Mouse (Mus musculus): ENCODE results near the gene Vwa5a. TPM values are rescaled to one million over a fixed set of nuclear protein-coding genes. Genes with fewer than 3 reads are reported as not detected.

Vwa5a gene
- polyA plus RNA-seq, 1 experiment from 2014 or later = 9.2 TPM

Other genes starting within 250 kb of the Vwa5a start
- not detected in 2 replicates for gene Olfr905, start 247.2 kb upstream of the Vwa5a start, polyA plus RNA-seq (2016; fragmentation: Nextera tagmentation; extraction: Ambion mirVana)
- gene Olfr906, start 231.2 kb upstream of the Vwa5a start, polyA plus RNA-seq (2016; fragmentation: Nextera tagmentation; extraction: Ambion mirVana) = not detected in 2 replicates
- not detected in 2 replicates for gene Olfr907, start 222.5 kb upstream of the Vwa5a start, polyA plus RNA-seq (2016; fragmentation: Nextera tagmentation; extraction: Ambion mirVana)
- gene Olfr911-ps1, start 196.7 kb upstream of the Vwa5a start, polyA plus RNA-seq (2016; fragmentation: Nextera tagmentation; extraction: Ambion mirVana) = not detected in 2 replicates
- gene Olfr910, start 180.4 kb upstream of the Vwa5a start, polyA plus RNA-seq (2016; fragmentation: Nextera tagmentation; extraction: Ambion mirVana) = not detected in 2 replicates
- not detected in 2 replicates for gene Olfr912, start 138.1 kb upstream of the Vwa5a start, polyA plus RNA-seq (2016; fragmentation: Nextera tagmentation; extraction: Ambion mirVana)
- gene Olfr913, start 125.5 kb upstream of the Vwa5a start, polyA plus RNA-seq (2016; fragmentation: Nextera tagmentation; extraction: Ambion mirVana) = not detected in 2 replicates
- not detected in 2 replicates for gene Olfr914, start 113.2 kb upstream of the Vwa5a start, polyA plus RNA-seq (2016; fragmentation: Nextera tagmentation; extraction: Ambion mirVana)
- not detected in 2 replicates for gene Olfr916, start 58.4 kb upstream of the Vwa5a start, polyA plus RNA-seq (2016; fragmentation: Nextera tagmentation; extraction: Ambion mirVana)
- not detected in 2 replicates for gene Olfr917, start 52.4 kb upstream of the Vwa5a start, polyA plus RNA-seq (2016; fragmentation: Nextera tagmentation; extraction: Ambion mirVana)
- not detected in 2 replicates for gene Olfr918, start 43.7 kb upstream of the Vwa5a start, polyA plus RNA-seq (2016; fragmentation: Nextera tagmentation; extraction: Ambion mirVana)
- not detected in 2 replicates for gene Olfr919, start 14.6 kb upstream of the Vwa5a start, polyA plus RNA-seq (2016; fragmentation: Nextera tagmentation; extraction: Ambion mirVana)
- not detected in 2 replicates for gene Olfr920, start 34.0 kb downstream of the Vwa5a start, polyA plus RNA-seq (2016; fragmentation: Nextera tagmentation; extraction: Ambion mirVana)
- not detected in 2 replicates for gene Olfr921, start 54.8 kb downstream of the Vwa5a start, polyA plus RNA-seq (2016; fragmentation: Nextera tagmentation; extraction: Ambion mirVana)
- not detected in 2 replicates for gene Olfr922, start 96.3 kb downstream of the Vwa5a start, polyA plus RNA-seq (2016; fragmentation: Nextera tagmentation; extraction: Ambion mirVana)
- gene Olfr923, start 108.3 kb downstream of the Vwa5a start, polyA plus RNA-seq (2016; fragmentation: Nextera tagmentation; extraction: Ambion mirVana) = not detected in 2 replicates
- gene Olfr924, start 126.2 kb downstream of the Vwa5a start, polyA plus RNA-seq (2016; fragmentation: Nextera tagmentation; extraction: Ambion mirVana) = not detected in 2 replicates
- not detected in 2 replicates for gene Olfr26, start 136.8 kb downstream of the Vwa5a start, polyA plus RNA-seq (2016; fragmentation: Nextera tagmentation; extraction: Ambion mirVana)
- gene Olfr926, start 158.9 kb downstream of the Vwa5a start, polyA plus RNA-seq (2016; fragmentation: Nextera tagmentation; extraction: Ambion mirVana) = not detected in 2 replicates
- not detected in 2 replicates for gene Olfr930, start 211.5 kb downstream of the Vwa5a start, polyA plus RNA-seq (2016; fragmentation: Nextera tagmentation; extraction: Ambion mirVana)

Data from liver, embryonic 12.5 days (tissue).